Mouse (Mus musculus): ENCODE data around the gene Fbxw11.
"Not testable (repeated sequence)": the region's sequence is repeated elsewhere in the genome, so short reads cannot be mapped to it uniquely, and the experiment has no call there.

The Fbxw11 gene

DNA sequence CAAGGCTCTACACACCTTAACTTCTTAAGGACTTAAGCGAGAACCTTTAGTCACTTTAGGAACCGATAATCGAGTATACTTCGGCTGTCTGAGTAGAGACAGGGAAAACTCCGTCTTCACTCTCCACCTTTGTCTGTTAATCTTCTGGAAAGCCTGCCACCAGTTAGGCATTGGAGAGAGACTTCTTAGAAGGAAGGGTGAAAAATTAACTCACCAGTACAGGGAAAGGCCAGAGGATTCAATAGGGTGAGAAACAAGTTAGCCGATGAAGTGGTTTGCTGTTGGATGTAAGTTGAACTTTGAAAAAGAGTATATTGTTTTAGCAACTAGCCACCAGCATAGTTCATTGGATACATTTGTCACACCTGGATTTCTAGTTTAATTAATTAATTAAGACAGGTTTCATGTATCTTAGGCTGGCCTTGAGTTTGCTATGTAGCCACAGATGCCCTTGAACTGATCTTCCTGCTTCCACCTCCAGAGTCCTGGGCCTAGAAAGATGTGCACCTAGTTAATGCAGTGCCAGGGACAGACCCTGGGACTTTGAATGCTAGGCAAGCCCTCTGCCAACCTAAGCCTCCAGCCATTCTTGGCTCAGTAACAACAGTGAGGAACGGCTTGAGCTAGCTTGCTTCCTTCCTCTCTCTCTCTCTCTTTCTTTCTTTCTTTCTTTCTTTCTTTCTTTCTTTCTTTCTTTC is 8.5 kb downstream of the Fbxw11 start:
- in situ Hi-C loops (cut with MboI; ENCODE audit: unreplicated experiment in 2 of 2) = no loop called here

DNA sequence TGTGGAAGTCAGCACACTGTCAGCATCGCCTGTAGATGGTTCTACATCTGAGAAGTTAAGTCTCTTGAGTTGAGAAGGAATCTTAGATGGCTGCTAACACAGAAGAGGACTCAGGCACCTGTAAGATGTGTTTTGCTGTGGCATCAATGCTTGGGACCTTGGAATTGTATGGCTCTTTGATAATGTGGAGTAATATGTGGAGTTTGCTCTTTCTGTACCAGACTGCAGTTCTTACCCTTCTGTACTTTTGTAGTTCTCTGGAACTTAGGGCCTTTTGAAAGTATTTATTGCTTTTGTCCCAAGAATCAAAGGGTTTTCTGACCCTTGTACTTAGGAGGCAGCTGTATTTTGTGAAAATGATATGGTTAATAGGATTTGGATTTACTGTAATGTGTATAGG is 9.2 kb downstream of the Fbxw11 start:
- in situ Hi-C loops (cut with MboI; ENCODE audit: unreplicated experiment in 2 of 2) = no loop called here

DNA sequence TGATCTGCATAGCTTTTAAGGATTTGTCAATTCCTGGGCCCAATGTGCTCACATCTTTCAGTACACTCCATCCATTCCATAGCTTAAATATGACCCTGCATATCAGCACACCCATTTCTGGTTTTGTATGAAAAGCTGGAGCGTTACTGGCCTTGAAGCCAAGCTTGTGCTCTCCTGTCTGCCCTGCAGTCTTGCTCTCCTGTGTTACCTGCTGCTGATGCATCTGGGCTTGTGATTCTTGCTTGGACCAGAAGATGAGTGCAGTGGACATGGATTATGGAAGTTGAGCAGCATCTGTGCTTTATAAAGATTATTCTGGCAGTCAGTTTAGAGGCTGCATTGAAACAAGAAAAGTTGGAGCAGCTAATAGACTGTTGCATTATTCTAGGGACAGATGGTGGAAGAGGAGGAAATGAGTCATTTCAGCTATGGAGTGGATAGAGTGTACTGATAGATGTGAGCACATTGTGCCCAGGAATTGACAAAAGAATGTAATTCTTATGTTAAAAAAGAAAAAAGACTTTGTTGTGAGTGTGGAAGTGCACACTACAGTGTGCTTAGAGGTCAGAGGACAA is 19.6 kb downstream of the Fbxw11 start:
- in situ Hi-C loops (cut with MboI; ENCODE audit: unreplicated experiment in 2 of 2) = no loop called here

DNA sequence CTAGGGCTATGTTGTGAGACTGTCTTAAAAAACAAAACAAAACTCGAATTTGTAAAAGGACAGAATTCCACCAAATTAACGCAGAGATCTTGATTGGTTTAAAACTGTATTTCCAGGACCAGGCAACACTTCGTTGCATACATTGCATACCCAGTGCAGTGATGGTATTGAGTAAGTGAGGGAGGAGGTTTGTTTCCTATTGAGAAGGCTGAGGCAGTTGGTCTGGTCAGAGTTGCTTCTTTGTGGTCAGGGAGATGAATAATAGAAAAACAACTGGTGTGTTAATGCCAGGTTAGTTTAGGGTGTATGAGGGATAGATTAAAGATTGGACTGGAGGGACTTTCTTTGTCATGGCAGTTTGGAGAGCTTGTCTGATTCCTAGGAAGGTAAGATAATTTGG is 23.1 kb downstream of the Fbxw11 start:
- in situ Hi-C loops (cut with MboI; ENCODE audit: unreplicated experiment in 2 of 2) = no loop called here

DNA sequence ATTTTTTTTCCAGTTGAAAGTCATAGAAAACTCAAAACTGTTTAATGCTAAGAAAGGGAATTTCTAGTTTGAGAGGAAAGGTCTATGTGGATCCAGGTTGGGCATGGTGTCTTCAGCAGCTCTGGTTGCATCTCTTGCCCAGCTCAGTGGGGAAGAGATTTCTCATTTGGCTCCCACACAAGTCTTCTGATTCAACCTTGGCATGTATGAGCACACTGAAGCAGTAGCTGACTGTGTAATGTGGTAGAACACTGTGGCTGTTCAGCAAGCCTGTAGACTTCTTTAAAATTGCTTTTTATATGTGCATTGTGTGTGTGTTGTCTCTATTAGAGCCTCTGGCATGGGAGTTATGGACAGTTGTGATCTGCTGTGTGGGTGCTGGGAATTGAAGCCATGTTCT is 24.5 kb downstream of the Fbxw11 start:
- in situ Hi-C loops (cut with MboI; ENCODE audit: unreplicated experiment in 2 of 2) = no loop called here

DNA sequence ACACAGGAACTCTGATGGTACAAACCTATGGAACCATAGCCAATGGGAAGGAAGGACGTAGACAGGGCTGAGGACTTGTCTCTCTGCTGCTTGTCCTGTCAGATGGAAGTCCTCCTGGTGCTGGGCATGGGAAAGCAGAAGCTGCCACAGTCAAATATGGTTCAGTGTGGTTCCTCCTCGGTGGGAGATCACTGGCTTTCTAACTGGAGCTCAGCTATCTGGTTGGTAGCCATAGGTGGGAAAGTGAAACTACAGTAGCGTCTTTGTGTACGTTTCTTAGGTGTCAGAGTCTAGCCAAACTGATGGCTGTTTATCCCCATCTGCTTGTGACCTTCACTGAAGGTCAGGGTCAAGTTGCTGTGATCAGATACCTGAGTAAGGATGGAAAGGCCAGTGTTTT is 29.0 kb downstream of the Fbxw11 start:
- in situ Hi-C loops (cut with MboI; ENCODE audit: unreplicated experiment in 2 of 2) = no loop called here

DNA sequence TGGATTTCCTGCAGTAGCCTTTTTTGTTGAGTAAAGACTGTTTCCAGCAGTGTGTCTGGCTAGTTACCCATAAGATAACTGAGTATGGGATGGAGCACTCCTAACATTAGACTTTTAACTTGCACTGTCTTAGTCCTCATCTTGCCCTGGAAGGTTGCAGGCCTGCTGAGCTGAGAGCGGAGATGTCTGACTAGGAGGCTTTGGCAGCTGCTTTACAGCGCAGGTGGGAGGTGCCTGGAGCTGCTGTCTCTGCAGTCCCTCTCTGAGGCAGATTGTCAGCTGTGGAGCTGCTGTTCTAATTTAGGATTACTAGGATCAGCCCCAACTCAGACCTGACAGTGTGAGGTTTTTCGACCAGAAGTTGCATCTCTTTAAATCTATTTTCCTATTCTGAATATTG is 34.3 kb downstream of the Fbxw11 start:
- in situ Hi-C loops (cut with MboI; ENCODE audit: unreplicated experiment in 2 of 2) = no loop called here

DNA sequence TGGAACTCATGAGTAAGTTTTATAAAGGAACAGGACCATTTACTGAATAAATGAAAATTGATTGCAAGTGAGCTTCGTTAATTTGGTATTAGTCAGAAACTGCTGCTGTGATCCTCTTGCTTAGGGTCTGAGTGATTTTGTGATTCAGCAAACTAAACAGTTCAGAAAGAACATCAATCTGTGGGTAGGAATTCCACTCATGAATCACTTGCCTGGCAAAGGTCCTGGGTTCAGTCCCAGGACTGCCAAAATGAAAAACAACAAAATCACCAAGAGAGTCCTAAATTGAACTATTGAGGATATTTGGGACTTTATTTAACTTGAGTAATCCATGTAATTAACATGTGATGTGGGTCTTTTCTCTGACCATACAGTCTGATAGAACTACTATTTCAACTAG is 35.3 kb downstream of the Fbxw11 start:
- in situ Hi-C loops (cut with MboI; ENCODE audit: unreplicated experiment in 2 of 2) = no loop called here

DNA sequence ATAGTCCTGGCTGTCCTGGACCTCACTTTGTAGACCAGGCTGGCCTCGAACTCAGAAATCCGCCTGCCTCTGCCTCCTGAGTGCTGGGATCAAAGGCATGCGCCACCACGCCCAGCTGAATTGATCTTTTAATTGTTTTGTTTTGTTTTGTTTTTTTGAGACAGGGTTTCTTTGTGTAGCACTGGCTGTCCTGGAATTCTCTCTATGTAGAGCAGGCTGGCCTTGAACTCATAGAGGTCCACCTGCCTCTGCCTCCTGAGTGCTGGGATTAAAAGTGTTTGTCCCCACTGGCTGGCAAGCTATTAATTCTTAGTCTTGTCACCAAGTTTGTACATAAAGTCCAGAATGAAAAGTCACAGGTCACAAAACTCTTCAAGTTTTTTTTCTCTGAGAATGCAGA is 36.6 kb downstream of the Fbxw11 start:
- in situ Hi-C loops (cut with MboI; ENCODE audit: unreplicated experiment in 2 of 2) = not testable (repeated sequence)

DNA sequence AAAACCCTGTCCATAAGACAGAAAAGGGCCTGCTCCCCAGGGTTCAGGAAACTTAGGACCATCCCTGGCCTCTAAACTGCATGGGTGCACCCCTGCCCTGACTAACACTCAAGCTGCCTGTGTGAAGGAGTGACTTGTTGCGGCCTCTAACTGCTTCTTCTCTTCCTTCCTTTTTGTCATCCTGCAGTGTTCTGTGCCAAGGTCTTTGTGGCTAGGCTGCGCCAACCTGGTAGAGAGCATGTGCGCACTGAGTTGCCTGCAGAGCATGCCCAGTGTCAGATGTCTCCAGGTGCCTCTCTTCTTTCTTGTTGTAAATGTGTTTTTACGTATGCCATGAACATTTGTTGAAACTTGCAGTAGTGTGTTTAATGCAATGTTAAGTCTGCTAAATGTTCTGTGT is 37.5 kb downstream of the Fbxw11 start:
- in situ Hi-C loops (cut with MboI; ENCODE audit: unreplicated experiment in 2 of 2) = no loop called here

DNA sequence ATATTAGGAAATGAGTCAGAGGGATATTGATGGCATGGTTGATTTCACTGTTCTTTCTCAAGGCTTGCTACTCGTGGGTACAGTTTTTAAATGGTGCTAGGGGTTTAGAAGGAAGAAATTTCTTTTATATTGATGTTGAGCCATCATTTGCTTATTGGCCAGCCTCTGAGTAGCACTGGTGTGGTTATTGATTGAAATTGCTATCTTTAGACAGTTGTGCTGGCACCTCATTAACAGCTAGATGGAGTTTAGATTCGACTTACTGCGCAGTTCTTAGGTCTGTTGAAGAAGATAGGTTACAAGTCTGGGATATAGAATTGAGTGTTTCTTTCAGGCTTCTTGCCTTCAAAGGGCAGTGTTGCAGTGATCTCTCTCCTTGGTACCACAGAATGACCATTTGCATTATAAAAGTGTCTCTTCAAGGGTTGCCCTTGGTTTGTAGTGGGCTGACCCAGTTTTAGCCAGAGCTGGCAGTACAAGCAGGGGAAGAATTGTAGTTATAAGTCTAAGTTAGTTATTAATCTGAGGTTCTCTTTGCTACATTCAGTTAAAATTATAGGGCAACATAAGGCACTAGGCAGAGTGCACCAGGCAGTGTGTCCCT is 38.8 kb downstream of the Fbxw11 start:
- in situ Hi-C loops (cut with MboI; ENCODE audit: unreplicated experiment in 2 of 2) = no loop called here

DNA sequence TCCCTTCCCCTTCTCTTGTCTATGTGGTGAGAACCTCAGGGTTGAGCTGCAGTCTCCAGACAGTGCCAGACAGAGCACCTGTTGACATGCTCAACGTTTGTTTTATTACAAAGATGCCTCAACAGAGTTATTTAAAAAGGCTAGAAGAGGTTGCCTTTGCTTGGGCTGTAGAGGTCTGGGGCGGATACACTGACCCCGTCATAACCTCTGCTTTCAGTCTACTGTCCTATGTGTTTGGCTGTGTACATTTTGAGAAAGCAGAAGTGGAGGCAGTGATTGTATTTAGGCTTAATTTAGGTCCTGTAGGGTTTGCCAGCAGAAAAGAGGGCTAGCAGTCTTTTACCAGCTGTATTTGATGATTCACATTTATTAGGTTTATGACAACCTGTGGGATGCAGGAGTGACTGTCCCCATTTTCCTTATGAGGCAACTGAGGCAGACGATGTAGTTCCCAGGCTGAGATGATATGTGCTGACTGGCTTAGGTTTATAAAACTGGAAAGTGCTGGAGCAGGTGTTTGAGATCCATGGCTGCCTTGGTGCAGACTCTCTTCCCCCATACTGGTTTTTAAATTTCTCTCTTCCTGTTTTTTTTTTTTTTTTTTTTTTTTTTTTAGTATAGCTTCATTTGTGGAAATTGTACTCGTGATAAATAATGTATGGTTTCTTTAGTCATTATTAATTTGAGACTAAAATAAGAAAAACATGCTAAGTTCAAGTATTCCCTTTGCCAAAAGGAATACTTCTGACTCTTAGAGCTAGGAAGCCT is 40.0 kb downstream of the Fbxw11 start:
- in situ Hi-C loops (cut with MboI; ENCODE audit: unreplicated experiment in 2 of 2) = no loop called here

DNA sequence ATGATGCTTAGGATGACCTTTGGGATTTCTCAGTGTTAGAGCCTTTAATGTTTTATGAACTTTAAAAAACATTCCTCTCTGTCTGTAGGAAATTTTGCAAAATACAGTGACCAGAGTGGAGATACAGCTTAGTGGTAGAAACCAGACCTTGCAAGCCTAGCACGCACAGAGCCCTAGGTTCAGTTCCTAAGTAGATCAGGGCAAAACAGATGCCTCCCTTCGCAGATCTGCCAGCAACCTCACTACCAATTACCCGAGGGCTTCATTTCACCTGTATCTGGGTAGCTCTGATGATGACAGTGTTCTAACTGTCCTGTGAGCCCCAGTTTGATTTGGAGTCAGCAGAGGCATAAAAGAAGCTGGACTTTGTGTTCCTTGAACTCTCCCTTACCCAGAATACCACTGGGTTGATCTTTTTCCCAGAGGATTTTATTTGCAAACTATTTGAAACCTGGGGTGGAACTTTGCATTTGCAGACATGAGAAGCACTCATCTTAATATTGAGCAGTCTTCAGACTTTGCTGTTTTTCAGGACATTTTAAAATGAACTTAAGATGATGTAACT is 42.2 kb downstream of the Fbxw11 start:
- in situ Hi-C loops (cut with MboI; ENCODE audit: unreplicated experiment in 2 of 2) = no loop called here

DNA sequence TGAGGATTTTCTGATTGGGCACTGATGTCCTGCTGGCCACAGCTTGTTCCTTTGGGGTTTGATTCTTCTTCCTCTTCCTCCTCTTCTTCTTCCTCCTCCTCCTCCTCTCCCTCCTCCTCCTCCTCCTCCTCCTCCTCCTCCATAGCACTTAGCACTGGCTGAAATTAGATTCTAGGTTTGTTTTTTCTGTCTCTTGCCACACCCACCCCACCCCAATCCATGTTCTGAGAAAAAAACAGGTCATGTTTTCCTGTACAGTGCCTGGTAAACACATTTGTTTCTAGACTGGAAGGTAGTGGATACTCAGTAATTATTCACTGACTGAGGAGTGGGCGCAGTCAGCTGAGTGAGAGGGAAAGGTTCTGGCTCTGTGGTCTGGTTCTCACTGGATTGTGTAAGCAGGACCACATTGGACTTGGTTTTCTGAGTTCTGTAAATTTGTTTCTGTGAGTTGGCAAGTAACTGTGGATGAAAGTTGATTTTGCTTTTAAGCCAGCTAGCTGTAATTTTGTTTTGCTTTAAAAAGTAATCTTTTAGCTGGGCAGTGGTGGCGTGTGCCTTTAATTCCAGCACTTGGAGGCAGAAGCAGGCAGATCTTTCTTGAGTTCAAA is 45.8 kb downstream of the Fbxw11 start:
- in situ Hi-C loops (cut with MboI; ENCODE audit: unreplicated experiment in 2 of 2) = no loop called here

DNA sequence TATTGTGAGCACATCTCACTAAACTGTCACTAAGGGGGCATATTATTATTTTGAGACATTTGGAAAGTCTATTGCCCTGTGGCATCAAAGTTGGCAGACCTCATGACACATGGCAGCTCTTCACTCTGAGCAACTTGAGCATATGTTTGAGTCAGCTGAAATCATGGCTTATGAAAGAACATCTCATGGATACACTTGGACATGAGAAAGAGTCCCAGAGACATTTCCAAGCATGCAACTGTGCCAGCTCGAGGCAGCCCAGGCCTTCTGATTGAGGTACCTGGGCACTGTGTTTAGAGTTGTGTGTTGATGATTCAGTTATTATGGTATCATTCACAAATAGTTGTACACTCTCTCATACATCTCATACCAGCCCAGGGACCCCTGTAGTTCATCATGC is 47.0 kb downstream of the Fbxw11 start:
- in situ Hi-C loops (cut with MboI; ENCODE audit: unreplicated experiment in 2 of 2) = no loop called here

DNA sequence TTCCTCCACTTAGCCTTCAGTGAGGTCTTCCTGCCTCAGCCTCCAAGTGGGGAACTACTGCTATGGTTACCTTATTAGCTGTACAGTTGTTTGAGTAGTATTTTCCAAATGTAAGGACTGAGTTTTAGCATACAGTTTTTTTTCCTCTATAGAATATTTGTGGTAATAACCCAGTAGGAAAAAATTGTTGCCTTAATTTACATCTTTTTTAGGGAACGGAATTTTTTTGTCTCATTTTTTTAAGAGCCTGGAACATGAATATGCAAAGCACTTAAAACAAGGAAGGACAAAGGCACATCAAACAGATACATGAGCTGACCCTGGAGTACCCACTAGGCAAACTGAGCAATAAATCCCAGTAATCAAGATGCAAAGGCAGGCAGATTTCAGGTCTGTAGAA is 50.3 kb downstream of the Fbxw11 start:
- in situ Hi-C loops (cut with MboI; ENCODE audit: unreplicated experiment in 2 of 2) = no loop called here

DNA sequence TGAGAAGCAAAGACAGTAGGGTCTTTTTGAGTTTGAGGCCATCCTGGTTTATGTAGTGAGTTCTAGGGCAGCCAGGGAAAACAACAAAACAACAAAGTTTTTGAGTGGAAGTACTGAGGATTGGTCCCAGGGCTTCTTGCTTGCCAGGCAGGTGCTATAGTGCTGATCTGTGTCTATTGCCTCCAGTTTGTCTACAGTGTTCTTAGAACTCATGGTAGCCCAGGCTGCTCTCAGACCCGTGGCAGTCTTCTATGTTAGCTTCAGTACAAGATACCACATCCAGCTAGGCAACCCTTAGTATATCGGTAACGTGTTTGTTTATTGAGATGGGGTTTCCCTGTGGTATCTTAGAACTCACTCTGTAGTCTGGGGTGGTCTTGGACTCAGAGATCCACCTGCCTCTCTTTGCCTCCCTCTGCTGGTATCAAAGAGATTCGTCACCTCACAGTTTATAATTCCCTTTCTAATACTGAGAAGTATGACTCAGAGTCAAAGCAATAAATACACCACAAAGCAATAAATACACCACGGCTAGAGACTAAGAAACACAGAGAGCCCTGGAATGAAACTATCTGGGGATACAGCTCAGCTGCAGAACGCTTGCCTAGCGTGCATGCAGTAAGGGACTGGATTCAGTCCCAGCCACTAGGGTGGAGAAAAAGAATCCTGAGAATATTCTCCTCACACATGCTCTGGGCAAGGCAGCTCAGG is 51.1 kb downstream of the Fbxw11 start:
- in situ Hi-C loops (cut with MboI; ENCODE audit: unreplicated experiment in 2 of 2) = no loop called here

DNA sequence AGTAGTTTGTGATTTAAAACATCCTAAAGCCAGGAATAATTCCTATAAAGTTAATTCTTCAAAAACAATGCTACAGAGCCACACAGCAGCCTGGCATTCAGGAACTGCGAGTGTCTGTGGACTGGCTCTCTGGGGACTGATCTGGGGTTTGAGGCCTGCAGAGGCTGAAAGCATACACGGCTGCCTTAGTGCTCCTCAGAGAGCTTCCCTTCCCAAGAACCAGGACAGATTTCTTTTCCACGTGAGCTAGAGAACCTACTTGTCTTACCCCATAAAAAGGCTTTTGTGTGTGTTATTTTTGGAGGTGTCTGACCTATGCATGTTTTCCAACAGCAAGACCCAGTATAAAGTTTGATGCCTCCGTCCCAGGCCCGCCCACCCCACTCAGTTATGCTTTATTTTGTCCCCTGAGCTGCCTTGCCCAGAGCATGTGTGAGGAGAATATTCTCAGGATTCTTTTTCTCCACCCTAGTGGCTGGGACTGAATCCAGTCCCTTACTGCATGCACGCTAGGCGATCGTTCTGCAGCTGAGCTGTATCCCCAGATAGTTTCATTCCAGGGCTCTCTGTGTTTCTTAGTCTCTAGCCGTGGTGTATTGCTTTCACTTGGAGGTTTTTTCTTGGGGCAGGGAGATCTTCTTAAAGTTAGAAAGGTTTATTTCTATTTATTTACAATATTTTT is 51.9 kb downstream of the Fbxw11 start:
- in situ Hi-C loops (cut with MboI; ENCODE audit: unreplicated experiment in 2 of 2) = not testable (repeated sequence)

DNA sequence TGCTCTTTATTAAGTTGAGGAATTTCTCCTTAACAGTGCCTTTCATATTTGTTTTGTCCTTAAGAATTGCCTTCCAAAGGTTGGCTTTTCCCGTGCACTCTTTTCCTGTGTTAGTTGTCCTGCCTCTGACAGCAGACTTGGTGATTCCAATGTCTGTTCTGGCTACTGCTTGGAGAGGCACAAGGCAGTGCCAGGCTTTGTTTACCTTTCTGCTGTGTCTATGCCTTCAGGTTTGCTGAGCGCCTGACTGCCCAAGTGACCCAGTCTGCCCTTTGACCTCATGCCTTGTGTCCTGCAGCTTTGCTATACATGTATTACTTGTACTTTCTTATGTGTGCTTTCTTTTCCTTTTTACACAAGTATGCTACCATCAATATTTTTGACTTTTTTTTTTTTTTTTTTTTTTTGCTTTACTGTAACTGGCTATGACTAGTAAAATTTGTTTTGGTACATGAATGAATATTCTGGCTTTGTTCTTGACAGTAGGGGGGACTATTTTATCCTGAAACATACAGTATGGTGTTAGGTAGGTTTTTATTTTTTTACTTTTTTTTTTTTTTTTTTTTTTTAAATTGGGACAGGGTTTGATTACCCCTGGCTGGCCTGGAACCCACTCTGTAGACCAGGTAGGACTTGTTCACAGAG is 54.0 kb downstream of the Fbxw11 start:
- in situ Hi-C loops (cut with MboI; ENCODE audit: unreplicated experiment in 2 of 2) = no loop called here
